Mouse (Mus musculus) cerebellum, adult 8-10 months (tissue): ENCODE data around the gene Synpo2l.
"Not testable (repeated sequence)": the region's sequence is repeated elsewhere in the genome, so short reads cannot be mapped to it uniquely, and the experiment has no call there.

ENCODE experiments used
- DNase-seq: peaks from one replicate; pipeline ENCODE4 v3.0.0; 2022

The Synpo2l gene

DNA sequence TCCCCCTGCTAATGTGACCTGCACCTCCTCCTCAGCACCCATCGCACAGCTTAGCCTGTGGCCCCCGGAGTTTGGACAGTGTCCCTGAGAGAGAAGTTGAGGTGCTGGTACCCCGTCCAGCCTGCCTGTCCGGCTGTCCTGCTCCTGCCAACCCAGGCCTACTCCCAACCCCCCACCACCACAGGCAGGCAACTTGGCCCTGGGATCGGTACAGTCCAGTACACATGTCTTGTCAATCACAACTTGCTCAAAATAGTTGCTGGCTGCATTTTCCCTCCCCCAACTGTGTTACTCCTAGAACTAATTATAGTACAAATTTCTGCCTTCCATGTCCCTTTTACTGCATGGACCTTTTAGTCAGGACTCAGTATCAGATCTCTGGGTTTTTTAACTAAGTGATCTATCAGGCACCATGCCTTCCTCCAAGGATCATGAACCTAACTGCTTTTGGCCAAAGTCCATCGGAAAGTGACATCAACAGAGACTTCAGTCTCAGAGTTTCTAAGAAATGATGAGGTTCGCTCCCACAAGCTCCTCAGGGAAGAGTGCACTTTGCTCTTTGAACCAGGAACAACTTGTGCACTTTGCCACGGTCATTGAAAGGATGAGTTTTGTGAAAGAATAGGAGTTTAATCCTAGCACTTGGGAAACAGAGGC lies at the start of gene Synpo2l:
TSS of gene Synpo2l (minus strand) at position 201 of the 657 bp plus-strand sequence.
- no peak for DNase-seq

DNA sequence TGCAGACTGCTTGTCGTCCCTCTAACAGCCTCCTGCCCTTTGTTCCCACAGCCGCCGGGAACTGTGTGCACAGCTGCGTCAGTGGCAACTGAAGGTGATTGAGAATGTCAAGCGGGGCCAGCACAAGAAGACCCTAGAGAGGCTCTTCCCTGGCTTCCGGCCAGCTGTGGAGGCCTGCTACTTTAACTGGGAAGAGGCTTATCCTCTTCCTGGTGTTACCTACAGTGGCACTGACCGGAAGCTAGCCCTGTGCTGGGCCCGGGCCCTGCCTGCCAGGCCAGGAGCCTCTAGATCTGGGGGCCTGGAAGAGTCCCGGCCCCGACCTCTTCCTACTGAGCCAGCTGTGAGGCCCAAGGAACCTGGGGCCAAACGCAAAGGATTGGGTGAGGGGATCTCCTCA lies 45.7 kb upstream of the Synpo2l start:
- no peak for DNase-seq

DNA sequence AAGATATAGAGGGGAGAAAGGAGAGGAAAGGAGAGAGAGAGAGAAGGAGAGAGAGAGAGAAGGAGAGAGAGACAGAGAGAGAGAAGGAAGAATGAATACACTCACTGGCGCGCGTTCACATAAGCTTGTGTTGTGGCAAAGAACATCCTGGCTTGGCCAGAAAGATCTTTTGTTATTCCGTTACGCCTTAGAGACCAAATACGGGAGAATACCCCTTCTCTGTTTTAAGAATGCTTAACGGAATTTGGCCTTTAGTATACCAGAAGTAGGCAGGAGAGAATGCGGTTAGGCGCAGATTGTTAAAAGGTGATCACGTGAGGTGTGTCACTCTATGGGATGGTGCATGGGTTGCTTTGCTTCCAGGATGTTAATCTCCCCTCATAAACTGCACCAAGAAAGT lies 40.1 kb upstream of the Synpo2l start:
- no peak for DNase-seq

GRCm38 (mm10) chr14:20707201-20708190 lies 39.3 kb upstream of the Synpo2l start, which contains the start of gene Zswim8:
Gene Zswim8, plus strand, starts transcription at chr14:20707552.
- peak; percentile 90 for DNase-seq

DNA sequence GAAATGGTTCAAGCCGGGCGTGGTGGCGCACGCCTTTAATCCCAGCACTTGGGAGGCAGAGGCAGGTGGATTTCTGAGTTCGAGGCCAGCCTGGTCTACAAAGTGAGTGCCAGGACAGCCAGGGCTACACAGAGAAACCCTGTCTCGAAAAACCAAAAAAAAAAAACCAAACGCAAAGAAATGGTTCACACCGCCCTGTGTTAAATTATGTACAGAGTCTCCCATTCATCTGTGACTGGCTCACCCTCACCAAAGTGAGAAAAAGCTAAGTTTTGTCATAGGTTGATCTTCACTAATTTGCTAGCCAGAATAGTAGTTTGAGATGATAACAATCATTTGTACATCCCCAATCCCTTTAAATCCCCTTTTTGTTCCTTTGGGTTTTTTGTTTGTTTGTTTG lies 35.3 kb upstream of the Synpo2l start:
- not testable (repeated sequence) for DNase-seq

GRCm38 (mm10) chr14:20702741-20703381 lies 34.7 kb upstream of the Synpo2l start, which contains the start of gene Chchd1:
Gene Chchd1, plus strand, starts transcription at chr14:20703006.
- DNase-seq = peak; percentile 90

DNA sequence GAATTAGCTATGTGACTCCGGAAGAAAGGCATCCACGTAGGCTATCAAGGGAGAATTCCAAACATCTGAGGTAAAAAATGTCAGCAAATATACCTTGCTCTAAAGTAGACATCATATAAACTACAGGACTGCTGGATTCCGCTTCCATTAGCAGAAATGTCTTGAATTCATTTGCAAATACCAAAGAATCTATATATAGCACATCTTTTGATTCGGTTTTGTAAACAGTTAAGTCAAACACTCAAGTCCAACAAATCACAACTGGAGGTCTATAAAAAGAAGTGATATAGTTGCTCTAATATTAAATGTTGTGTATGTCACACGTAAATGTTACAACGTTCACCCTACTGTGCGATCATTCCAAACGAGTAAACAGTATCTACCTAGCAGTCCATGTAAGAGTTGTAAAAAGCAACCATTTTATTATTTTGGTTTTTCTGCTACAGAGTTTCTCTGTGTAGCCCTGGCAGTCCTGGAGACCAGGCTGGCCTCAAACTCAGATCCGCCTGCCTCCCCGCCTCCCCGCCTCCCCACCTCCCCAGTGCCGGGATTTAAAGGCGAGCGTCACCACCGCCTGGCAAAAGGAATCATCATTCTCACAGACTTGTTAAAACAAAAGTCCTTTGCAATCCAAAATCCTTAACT lies 34.1 kb upstream of the Synpo2l start:
- DNase-seq = no peak

GRCm38 (mm10) chr14:20701554-20701953 lies 33.4 kb upstream of the Synpo2l start:
- no peak for DNase-seq

DNA sequence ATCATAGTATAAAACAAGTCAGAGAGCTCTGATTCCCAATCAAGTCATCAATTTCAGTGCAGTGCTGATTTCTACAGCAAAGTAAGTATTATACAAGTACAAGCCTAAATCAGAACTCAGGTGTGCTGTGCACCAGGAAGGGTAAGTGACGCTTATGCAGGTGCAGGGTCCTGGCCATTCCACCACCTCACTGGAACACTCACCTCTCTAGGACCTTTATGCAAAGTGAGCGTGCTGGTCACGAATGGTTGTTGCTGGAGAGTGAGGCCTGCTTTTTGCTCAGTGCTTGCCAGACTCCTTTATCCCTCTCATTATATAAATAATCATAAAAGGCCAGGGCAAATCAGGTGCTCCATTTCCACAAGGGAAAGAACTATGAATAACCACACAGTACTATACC lies 32.2 kb upstream of the Synpo2l start:
- no peak for DNase-seq

- DNase-seq = no peak
Observed at GRCm38 (mm10) chr14:20698515-20698914, 30.4 kb upstream of the Synpo2l start.

GRCm38 (mm10) chr14:20696986-20697385 lies 28.8 kb upstream of the Synpo2l start:
- peak; percentile 28 for DNase-seq

GRCm38 (mm10) chr14:20695761-20696520 lies 27.8 kb upstream of the Synpo2l start:
- DNase-seq = peak; percentile 27

DNA sequence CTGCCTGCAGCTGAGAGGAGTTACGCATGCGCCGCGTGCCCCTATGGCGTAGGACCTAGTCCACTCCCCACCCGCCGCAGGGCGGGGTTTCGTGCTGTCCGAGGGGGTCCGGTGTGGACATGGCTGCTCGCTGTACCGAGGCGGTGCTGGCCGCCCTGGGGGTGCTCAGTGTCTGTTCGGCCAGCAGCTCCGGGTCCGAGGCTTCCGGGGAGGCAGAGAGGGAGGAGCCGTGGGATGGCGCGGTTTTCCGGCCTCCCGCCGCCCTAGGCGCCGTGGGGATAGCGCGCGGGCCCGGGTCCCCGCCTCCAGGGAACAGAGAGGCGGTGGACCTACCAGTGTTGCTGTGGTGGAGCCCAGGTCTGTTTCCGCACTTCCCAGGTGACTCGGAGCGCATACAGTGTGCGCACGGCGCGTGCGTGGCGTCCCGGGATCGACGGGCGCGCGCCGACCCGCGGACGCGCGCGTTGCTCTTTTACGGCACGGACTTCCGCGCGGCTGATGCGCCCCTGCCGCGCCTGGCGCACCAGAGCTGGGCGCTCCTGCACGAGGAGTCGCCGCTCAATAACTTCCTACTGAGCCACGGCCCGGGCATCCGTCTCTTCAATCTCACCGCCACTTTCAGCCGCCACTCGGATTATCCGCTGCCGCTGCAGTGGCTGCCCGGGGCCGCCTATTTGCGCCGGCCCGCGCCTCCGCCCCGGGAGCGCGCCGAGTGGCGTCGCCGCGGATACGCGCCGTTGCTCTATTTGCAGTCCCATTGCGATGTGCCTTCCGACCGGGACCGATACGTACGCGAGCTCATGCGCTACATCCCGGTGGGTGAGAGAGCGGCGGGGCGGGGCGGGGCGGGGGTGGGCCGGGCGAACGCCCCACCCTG lies 27.0 kb upstream of the Synpo2l start, which contains the start of gene Fut11:
TSS of gene Fut11 (plus strand) at position 85 of the 877 bp plus-strand sequence.
- DNase-seq = peak; percentile 89

GRCm38 (mm10) chr14:20694185-20694883 lies 26.2 kb upstream of the Synpo2l start:
- DNase-seq = no peak

- DNase-seq = no peak
Observed at GRCm38 (mm10) chr14:20693589-20694101, 25.5 kb upstream of the Synpo2l start.

DNA sequence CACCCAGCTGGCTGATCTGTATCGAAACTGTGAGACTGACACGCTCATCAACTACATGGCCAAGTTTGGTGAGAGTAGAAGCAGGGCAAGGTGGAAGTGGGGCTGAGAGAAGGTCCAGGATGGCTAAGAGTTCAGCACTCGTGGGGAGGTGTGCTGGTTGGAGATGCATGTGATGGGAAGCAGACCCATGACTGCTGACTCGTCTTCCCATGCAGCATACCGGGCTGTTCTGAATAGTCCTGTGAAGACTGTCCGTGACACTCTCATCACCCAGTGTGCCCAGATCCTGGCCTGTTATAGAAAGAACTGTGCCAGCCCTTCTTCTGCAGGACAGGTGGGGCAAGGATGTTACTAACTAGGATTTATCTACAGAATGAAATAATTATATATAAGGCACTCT lies 23.6 kb upstream of the Synpo2l start:
- DNase-seq = no peak

- no peak for DNase-seq
Observed at GRCm38 (mm10) chr14:20689009-20689408, 20.9 kb upstream of the Synpo2l start.

GRCm38 (mm10) chr14:20686576-20686975 lies 18.4 kb upstream of the Synpo2l start:
- DNase-seq = no peak

- DNase-seq = no peak
Observed at GRCm38 (mm10) chr14:20682498-20682897, 14.3 kb upstream of the Synpo2l start.

DNA sequence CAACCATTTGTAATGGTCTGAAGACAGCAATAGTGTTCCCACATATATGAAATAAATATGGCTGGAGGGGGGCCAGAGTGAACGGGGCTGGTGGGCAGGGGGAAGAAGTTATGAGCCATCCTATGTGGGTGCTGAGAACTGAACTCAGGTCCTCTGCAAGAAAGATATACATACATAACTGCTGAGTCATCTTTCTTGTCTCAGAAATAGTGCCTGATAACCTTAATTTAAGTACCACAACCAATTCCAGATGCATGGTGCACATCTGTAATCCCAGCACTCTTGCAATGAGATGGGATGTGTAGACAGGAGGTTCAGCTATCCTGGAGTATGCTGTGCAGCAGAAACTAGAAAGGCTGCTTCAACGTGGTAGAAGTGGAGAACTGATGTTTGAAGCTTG lies 13.6 kb upstream of the Synpo2l start:
- DNase-seq = no peak
